Mouse (Mus musculus) embryonic facial prominence, embryonic 14.5 days (tissue): ENCODE data around the gene Pdia2. TPM values are rescaled to one million over a fixed set of nuclear protein-coding genes. Genes with fewer than 3 reads are reported as not detected.
"Not testable (repeated sequence)": the region's sequence is repeated elsewhere in the genome, so short reads cannot be mapped to it uniquely, and the experiment has no call there.

ENCODE experiments used
- ATAC-seq: fragments of 200-750 bp; cut with Nextera tagmentation; 2 replicates; pipeline ENCODE4 v1.8.0; 2017; ENCODE audit warnings: low read depth, moderate number of reproducible peaks, moderate TSS enrichment
- DNase-seq: peaks from one replicate; pipeline ENCODE4 v3.0.0-alpha.2; 2015; ENCODE audit warnings: low spot score
- H3K27ac ChIP-seq: fragments of 300-500 bp; sonication (generic); replicated peaks from 2 replicates; pipeline ENCODE4 v1.5.1; 2014; ENCODE audit warnings: low read depth, mild to moderate bottlenecking, low read length, moderate library complexity
- H3K27me3 ChIP-seq: fragments of 300-500 bp; sonication (generic); replicated peaks from 2 replicates; pipeline ENCODE4 v1.6.1; 2014; ENCODE audit warnings: low read length; ENCODE audit not compliant: control insufficient read depth, insufficient read depth
- H3K36me3 ChIP-seq: fragments of 300-500 bp; sonication (generic); 2 replicates; pipeline ENCODE4 v1.6.1; 2014; ENCODE audit warnings: low read length, mixed read lengths; ENCODE audit not compliant: control insufficient read depth, insufficient read depth
- H3K4me1 ChIP-seq: fragments of 300-500 bp; sonication (generic); 2 replicates; pipeline ENCODE4 v1.6.1; 2014; ENCODE audit warnings: antibody characterized with exemption, low read length; ENCODE audit not compliant: control insufficient read depth, insufficient read depth
- H3K4me2 ChIP-seq: fragments of 300-500 bp; sonication (generic); 2 replicates; pipeline ENCODE4 v1.6.1; 2014; ENCODE audit warnings: low read depth, mild to moderate bottlenecking, low read length, moderate library complexity, mixed read lengths
- H3K4me3 ChIP-seq: fragments of 300-500 bp; sonication (generic); 2 replicates; pipeline ENCODE4 v1.5.1; 2014; ENCODE audit warnings: low read depth, mild to moderate bottlenecking, low read length
- H3K9ac ChIP-seq: fragments of 300-500 bp; sonication (generic); 2 replicates; pipeline ENCODE4 v1.6.1; 2014; ENCODE audit warnings: low read depth, mild to moderate bottlenecking, low read length, moderate library complexity, mixed read lengths
- H3K9me3 ChIP-seq: fragments of 300-500 bp; sonication (generic); 2 replicates; pipeline ENCODE4 v1.6.1; 2016; ENCODE audit warnings: low read length; ENCODE audit not compliant: control insufficient read depth
- WGBS: fragments of 180-500 bp; shearing (Covaris S2); extraction: QIAGEN DNeasy Blood & Tissue Kit; methylation state at CpG from one replicate; pipeline ENCODE4 v1.1.7; 2014; 5-methylcytosine and 5-hydroxymethylcytosine counted together
- polyA plus RNA-seq: library from polyadenylated mRNA; unstranded; fragments of >200 nt; fragmentation: Nextera tagmentation; extraction: Ambion mirVana; gene quantifications from 2 replicates; pipeline ENCODE4 v1.2.1, GENCODE M21; 2014

Gene Pdia2
- polyA plus RNA-seq, 1 experiment from 2014 or later, result 0.85 TPM

DNA sequence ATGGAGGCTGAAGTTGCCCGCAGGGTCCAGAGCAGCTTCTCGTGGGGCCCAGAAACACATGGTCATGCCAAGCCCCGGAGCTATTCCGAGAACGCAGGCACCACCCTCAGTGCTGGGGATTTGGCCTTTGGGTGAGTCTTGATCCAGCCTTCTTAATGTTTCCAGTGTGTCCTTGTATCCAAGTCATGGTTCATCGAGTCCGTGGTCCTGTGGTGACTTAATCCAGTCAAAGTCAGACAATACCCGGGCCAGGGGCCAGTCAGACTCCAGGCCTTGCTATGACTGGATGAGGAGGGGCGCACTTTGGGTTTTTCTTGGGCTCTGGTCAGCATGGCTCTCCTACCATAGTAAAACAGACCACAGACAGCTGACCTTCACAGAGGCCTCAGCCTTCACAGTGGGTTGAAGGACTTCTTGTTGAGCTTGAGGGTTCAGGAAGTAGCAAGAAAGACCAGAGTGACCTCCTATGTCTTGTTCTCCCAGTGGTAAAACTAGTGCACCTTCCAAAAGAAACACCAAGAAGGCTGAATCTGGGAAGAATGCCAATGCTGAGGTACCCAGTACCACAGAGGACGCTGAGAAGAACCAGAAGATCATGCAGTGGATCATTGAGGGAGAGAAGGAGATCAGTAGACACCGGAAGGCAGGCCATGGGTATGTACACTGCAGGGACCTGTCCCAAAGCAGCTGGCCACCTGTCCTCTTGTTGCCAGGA is 10.6 kb downstream of the Pdia2 start:
- H3K36me3 ChIP-seq, result peaks cover 93% of the 10 kb centered on the region
- 96% methylated on average over 11 of the region's 11 CpGs for WGBS

DNA sequence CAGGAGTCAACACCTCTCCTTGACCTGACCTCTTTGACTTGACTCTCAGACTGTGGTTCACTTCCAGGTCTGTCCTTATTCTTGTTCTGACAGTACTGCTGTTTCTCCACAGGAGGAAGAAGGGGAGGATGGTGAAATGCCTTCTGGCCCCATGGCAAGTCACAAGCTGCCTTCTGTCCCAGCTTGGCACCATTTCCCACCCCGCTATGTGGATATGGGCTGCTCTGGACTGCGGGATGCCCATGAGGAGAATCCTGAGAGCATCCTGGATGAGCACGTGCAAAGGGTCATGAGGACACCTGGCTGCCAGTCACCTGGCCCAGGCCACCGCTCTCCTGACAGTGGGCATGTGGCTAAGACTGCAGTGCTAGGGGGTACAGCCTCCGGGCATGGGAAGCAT is 11.3 kb downstream of the Pdia2 start:
- WGBS, result 95% methylated on average over 5 of the region's 5 CpGs
- no peak overlapping the region for H3K4me3 ChIP-seq
- no peak overlapping the region for H3K27ac ChIP-seq
- H3K36me3 ChIP-seq, result peaks cover 93% of the 10 kb centered on the region
- H3K9me3 ChIP-seq, result no peaks in the 10 kb centered on the region
- H3K9ac ChIP-seq, result no peak overlapping the region
- no peaks in the 10 kb centered on the region for H3K4me1 ChIP-seq
- DNase-seq, result no peak
- H3K27me3 ChIP-seq, result no peaks in the 10 kb centered on the region
- ATAC-seq, result no peak
- no peak overlapping the region for H3K4me2 ChIP-seq

More for the DNA sequence above, 10.6 kb downstream of the Pdia2 start:
- Histone ChIP-seq H3K4me1 (no peaks in the 10 kb centered on the region), H3K9me3 (no peaks in the 10 kb centered on the region), H3K27ac (no peak overlapping the region), H3K27me3 (no peaks in the 10 kb centered on the region), H3K9ac (no peak overlapping the region), H3K4me3 (no peak overlapping the region), H3K4me2 (no peak overlapping the region)
- ATAC-seq (no peak), DNase-seq (no peak)

DNA sequence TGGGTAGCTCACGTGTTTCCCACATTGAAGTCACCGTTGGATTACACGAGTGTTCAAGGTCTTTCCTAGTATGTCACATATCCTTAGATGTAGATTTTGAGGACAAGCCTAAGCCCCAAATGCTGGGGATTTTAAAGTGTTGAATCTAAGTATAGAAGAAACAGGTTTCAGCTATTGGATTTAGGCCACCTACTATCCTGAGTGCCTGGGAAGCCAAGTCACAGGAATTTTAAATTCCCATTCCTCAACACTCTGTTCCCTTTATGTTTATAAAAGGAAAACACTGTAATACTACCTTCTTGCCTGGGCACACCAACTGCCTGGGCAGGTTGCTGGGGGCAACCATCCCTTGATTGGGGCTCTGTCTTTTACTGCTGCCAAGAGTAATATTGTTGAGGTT is 17.7 kb downstream of the Pdia2 start:
- Histone ChIP-seq H3K4me2 (no peak overlapping the region), H3K4me3 (no peak overlapping the region), H3K9me3 (0 out of 2 replicates have a peak, but pooled peaks cover 3% of the 10 kb centered on the region), H3K27ac (no peak overlapping the region), H3K27me3 (no peaks in the 10 kb centered on the region), H3K36me3 (peaks cover 59% of the 10 kb centered on the region), H3K4me1 (no peaks in the 10 kb centered on the region), H3K9ac (no peak overlapping the region)
- ATAC-seq (no peak), DNase-seq (no peak)
- 92% methylated on average over 3 of the region's 3 CpGs for WGBS

DNA sequence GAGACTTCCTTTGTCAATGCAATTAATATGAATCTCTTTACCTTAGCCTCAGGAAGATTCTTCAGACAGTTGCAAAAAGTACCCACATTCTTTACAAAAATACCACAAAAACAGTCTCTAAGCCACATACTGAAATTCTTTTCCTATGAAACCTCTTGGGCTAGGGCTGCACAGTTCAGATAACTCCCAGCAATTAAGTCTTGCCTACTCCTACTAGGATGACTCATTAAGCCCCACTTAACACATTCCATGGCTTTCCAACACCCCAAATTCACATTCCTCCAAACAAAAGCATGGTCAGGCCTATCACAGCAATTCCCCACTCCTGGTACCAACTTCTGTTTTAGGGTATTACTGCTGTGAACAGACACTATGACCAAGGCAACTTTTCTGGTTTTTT is 20.3 kb downstream of the Pdia2 start:
- ATAC-seq, result no peak
- Histone ChIP-seq H3K4me2 (no peak overlapping the region), H3K27ac (no peak overlapping the region), H3K4me1 (no peaks in the 10 kb centered on the region), H3K9ac (no peak overlapping the region), H3K27me3 (no peaks in the 10 kb centered on the region), H3K36me3 (peaks cover 50% of the 10 kb centered on the region), H3K9me3 (0 out of 2 replicates have a peak, but pooled peaks cover 3% of the 10 kb centered on the region), H3K4me3 (no peak overlapping the region)
- DNase-seq, result no peak

DNA sequence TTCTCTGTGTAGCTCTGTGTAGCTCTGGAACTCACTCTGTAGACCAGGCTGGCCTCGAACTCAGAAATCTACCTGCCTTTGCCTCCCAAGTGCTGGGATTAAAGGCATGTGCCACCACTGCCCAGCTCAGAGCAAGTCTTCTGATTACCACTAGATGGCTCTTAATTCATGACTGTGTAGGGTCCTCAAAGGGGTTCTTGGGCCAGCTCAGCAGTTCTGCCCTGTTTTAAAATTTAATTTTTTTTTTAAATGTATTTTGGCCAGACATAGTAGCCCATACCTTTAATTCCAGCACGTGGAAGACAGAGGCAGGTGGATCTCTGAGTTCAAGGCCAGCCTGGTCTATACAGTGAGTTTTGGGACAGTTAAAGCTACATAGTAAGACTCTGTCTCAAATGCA is 23.6 kb downstream of the Pdia2 start:
- peaks cover 30% of the 10 kb centered on the region; the same call in 1 of the 2 replicates for H3K36me3 ChIP-seq
- 90% methylated on average over 2 of the region's 2 CpGs for WGBS

DNA sequence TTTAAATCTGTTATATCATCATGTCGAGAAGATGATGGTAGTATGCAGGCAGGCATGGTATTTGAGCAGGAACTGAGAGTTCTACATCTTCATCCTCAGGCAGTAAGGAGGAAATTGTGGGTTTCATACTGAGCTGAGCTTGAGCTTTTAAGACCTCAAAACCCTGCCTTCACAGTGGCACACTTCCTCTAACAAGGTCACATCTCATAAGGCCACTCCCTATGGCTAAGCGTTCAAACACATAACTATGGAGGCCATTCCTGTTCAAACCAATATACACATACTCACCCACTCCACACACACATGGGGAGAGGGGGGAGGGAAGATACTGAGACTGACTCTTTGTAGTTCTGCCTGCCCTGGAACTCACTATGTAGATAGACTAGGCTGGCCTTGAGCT is 30.8 kb downstream of the Pdia2 start:
- Histone ChIP-seq H3K27me3 (no peaks in the 10 kb centered on the region), H3K4me2 (no peak overlapping the region), H3K9me3 (no peaks in the 10 kb centered on the region), H3K4me1 (no peaks in the 10 kb centered on the region), H3K36me3 (peaks cover 8% of the 10 kb centered on the region; the same call in 1 of the 2 replicates), H3K27ac (no peak overlapping the region), H3K9ac (no peak overlapping the region), H3K4me3 (no peak overlapping the region)
- WGBS, result 91% methylated on average over 2 of the region's 2 CpGs
- DNase-seq (no peak), ATAC-seq (no peak)

More for the DNA sequence above, 23.6 kb downstream of the Pdia2 start:
- H3K27ac ChIP-seq, H3K9me3 ChIP-seq, H3K4me1 ChIP-seq, ATAC-seq, DNase-seq, H3K4me3 ChIP-seq, H3K4me2 ChIP-seq, H3K27me3 ChIP-seq, H3K9ac ChIP-seq: not testable (repeated sequence)

DNA sequence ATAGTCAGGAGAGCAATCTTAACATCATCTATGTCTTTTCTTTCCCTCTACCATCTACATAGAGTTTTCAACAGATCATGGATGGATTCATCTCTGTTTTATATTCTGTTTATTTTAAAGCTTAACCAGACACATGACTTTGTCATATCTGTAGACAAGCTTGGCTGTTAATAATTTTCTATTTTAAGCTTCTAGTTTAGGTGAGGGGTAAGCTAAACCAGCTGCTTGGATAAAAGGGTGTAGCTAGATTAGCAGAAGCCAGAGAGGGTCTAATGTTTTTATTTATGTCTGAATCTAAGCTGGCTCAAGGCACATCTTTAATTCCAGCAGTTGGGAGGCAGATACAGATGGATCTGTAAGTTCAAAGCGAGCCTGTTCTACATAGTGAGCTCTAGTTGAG is 36.2 kb downstream of the Pdia2 start:
- Histone ChIP-seq H3K4me2 (no peak overlapping the region), H3K9me3 (no peaks in the 10 kb centered on the region), H3K27ac (no peak overlapping the region), H3K4me3 (no peak overlapping the region), H3K27me3 (no peaks in the 10 kb centered on the region), H3K4me1 (no peaks in the 10 kb centered on the region), H3K9ac (no peak overlapping the region), H3K36me3 (peaks cover 8% of the 10 kb centered on the region; the same call in 1 of the 2 replicates)
- DNase-seq (no peak), ATAC-seq (no peak)
- 85% methylated on average over 1 of the region's 1 CpGs for WGBS

DNA sequence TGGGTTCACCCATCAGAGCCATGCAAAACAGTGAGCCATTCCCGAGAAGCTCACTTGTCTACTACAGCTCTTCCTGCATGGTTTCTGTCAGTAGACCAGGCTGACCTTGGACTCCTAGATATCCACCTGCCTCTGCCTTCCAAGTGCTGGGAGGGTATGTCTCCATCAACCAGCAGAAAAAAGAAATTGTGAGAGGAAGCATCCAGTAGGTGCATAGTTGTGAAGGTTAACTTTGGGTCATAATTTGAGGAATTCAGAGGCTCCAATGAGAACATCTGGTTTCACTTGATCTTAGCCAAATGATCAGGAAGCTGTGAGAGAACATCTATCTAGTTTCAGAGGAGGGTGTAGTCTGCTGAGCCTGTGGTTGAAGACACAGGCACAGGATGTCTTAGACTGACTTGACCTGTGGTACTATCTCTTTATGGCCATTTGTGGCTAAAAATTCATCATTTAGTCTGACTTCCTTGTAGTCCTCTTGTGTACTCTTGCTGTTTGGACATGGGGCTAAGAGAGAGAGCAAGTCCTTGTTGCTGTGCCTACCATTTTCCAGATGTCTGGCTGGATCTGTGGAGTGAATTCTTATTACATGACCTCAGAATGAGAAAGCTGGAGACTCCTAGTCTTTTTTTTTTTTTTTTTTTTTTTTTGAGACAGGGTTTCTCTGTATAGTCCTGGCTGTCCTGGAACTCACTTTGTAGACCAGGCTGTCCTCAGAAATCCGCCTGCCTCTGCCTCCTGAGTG is 46.8 kb downstream of the Pdia2 start:
- no peak overlapping the region for H3K4me3 ChIP-seq
- DNase-seq (no peak), ATAC-seq (no peak)
- 96% methylated on average over 2 of the region's 2 CpGs for WGBS
- no peaks in the 10 kb centered on the region for H3K4me1 ChIP-seq
- no peaks in the 10 kb centered on the region for H3K27me3 ChIP-seq
- H3K9ac ChIP-seq, result no peak overlapping the region
- peaks cover 7% of the 10 kb centered on the region; the same call in 1 of the 2 replicates for H3K9me3 ChIP-seq
- H3K36me3 ChIP-seq, result peaks cover 73% of the 10 kb centered on the region
- no peak overlapping the region for H3K4me2 ChIP-seq
- no peak overlapping the region for H3K27ac ChIP-seq
